Mouse (Mus musculus): Measurements from ENCODE around the gene Frmd8.

DNA sequence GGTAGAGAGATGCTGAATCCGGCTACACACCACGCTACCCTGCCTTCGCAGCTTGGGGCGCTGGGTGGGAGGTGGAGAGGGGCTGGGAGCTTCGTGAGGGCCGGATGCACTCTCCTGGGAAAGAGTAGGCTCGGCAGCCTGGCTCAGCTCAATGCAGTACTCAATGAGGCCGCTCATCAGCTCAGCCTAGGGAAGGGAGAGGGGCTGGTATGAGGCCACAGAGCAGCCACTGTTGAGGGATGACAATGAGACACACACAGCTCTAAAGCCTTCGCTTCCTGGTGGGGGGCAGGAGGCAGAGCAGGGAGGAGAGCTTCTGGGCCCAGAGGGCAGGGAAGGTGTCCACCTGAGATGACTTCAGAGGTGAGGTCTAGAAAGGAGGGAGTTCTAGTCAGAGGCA, 18.5 kb downstream of the Frmd8 start:
- no peak for TF ChIP-seq MAFK (IDR thresholded peaks at IDR 0.05; ENCODE audit: insufficient read depth, low read depth, low read length)
- TF ChIP-seq ZC3H11A (IDR thresholded peaks at IDR 0.05; ENCODE audit: borderline replicate concordance, low read depth, low read length) = no peak
- TF ChIP-seq ZNF384 (IDR thresholded peaks at IDR 0.05; ENCODE audit: low read depth, low read length) = no peak
- TF ChIP-seq HCFC1 (IDR thresholded peaks at IDR 0.05; ENCODE audit: borderline replicate concordance, insufficient read depth, low read length) = no peak
